Mouse (Mus musculus) cerebellum, adult 18-20 months (tissue): ENCODE measurements around the gene Myocos.

Source experiments
- DNase-seq, 2 experiments: peaks; one replicate each; pipeline ENCODE4 v3.0.0; 2021

Gene Myocos

DNA sequence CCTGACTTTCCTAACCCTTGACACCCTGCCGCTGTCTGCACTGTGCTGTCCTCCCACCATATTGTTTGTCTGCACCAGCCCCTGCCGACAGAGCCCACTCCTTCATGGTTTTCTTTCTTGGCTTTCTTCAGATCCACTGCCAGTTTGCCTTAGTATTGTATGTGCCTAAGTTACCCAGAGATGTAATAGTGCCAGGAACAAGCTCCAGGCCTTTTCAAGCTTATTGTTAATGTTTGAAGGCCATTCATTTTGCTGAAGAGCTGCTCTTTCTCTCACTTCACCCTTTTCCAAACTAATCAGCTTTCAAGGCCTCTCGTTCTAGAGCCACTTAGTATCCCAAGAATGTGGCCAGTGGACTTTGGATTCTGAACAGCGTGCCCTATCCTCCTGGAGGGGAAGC is 46.8 kb downstream of the Myocos start:
- DNase-seq = no peak

DNA sequence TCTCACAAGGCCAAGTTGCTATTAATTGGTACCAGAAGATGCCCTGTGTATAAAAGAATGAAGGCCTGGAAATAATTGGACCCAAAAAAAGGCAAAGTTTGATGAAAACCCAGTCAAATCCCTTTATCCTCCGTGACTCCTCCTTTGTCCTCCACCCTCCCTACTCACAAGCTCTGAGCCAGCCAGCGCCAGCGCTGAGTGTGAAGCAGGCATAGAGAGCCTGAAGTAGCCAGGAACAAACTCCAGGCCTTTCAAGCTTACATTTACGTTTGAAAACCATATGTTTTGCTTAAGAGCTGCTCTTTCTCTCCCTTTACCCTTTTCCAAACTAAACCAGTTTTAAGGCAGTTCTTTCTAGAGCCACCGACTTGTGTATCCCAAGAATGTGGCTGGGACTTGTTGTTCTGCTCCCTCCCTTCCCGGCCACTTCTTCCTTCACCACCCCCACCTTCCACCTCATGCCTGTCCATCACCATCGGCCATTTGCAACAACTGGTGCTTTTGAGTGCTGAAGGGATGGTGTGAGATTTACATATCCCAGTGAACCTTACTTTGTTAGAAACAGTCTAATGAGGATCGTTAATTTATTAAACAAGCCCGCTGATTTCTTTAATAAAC is 48.3 kb downstream of the Myocos start:
- DNase-seq = no peak

DNA sequence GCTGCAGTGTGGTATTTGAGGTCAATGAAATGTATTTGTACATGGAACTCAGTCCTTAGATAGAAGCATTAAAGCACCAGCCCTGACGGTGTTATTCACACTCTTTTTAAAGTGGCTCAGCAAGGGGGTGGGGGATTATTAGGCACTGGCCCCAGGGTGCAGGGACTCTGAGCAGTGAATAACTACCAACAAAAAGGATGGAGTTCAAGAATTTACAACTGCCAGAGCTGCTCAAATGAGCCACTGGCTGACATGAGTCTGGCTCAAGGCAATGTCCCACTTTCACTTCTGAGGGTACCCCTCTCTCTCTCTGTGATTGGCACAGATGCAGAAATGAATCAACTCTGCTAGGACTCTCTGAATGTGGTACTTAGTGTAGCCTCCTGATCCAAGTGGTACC is 49.9 kb downstream of the Myocos start:
- no peak for DNase-seq

DNA sequence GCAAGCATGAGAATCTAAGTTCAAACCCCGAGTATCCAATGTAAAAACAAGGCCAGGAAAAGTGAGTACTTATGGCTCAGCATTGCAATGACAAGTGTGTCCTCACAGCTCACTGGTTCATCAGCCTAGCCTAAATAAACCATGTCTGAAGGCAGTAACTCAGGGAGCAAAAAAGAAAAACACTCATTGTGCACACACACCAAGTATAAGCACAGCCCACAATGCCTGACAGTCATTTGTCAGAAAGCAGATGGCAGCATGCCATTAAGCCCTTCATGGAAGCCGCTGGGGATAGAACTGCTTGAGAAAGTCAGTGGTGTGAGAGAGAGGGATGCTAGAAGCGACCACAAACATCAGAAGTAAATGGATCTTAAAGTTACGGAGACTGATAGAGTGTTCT is 56.7 kb downstream of the Myocos start:
- DNase-seq = no peak

DNA sequence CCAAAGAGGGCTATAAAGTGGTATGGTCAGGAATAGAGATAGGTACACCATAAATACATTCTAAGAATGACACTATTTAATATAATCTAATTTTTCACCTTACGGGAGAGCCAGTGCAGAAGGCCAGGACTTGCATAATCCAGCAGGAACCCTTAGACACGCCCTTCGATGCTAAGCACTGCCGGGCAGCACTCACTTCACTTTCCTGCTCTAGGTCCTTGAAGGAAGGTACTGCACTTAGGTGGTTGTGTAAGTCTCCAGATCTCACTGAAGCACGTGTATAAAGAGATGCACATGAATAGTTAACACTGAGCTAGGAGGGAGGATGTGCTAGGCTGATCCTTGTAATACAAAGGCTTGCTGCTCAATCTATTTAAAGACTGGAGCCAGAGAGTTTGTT is 58.4 kb downstream of the Myocos start:
- DNase-seq = no peak

DNA sequence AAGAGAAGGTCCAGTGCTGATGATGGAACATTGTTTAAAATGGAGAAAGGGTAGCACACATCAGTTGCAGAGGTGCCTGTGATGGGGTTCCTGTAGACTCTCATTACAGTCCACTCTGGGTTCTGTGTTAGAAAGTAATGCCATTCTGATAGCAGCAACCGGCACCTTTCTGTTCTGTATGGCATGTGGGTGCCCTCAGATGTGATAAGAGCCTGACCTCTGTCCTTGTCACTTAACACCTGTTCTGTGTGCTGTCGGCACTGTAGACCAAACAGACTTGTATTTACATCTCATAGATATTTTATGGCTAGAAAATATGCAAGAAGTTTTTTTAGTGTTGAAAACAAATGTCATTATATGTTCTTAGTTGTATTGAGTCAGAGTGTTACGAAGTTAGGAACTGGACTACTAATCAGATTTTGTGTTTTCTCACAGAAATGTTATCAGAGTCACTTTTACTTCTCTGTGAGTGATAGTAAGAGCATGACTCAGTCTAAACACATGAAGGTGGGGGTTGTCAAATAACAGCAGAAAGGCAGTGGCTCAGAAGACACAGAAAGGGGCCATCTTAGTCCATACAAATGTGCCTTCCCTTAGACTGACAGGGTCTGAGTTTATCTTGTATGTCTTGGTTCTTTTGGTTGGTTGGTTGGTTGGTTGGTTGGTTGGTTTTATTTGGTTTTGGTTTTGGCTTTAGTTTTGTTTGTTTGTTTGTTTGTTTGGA is 60.5 kb downstream of the Myocos start:
- DNase-seq = no peak
